Mouse (Mus musculus) mesoderm, embryonic 11.5 days (tissue): ENCODE results near the gene Cfb.
"Not testable (repeated sequence)": the region's sequence is repeated elsewhere in the genome, so short reads cannot be mapped to it uniquely, and the experiment has no call there.

Source experiments
- DNase-seq: peaks from one replicate; pipeline ENCODE4 v3.0.0-alpha.2; 2012; ENCODE audit warnings: low read depth, low spot score

The Cfb gene

DNA sequence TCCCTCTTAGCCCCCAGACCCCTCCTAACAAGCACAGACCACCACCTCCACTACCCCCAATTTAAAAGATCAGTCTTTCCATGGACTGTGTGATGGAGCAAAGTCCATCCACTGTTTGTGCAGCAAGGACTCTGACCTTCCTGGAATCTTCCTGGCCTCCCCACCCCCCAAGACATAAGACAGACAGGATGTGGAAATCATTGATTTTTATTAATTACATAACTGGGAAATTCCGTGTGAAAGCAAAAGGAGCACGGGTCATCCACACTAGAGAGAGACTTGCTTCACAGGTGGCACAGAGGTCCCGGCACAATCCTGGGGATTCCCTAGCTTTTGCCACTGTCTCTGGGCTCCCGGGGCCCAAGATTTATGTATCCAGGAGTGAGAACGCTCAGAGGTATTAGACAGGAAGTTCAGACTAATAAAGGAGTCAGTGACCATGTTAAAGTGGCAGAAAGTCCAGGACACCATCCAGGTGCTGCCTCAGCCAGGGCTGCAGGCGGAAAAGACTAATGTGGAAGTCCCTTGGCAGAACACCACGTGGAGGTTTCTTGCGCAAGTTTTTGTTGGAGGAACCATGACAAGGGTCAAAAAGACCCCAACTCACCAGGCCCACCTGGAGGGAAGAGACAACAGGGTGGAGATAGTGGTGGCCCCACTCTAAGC, at the start of gene Cfb:
Gene Cfb, minus strand, starts transcription at position 103 of the 666 bp plus-strand sequence.
- DNase-seq, result no peak

DNA sequence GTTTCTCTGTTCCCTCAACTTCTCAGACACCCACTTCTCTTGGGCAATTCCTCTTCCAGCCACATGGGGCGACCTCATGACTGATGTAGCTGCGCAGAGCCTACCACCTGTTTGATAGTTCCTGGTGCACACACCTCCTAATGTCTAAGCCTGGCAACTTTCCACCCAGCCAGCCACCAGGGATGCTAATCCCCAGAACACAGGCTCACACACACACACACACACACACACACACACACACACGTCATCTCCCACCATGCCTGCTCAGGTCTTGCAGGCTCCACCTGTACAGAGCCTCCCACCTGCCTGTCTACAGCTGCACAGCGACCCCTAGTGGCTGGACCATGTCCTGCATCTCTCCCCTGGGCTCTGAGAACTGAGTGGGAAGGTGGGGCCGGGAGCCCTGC, 49.6 kb upstream of the Cfb start:
- peak; percentile 72 for DNase-seq

DNA sequence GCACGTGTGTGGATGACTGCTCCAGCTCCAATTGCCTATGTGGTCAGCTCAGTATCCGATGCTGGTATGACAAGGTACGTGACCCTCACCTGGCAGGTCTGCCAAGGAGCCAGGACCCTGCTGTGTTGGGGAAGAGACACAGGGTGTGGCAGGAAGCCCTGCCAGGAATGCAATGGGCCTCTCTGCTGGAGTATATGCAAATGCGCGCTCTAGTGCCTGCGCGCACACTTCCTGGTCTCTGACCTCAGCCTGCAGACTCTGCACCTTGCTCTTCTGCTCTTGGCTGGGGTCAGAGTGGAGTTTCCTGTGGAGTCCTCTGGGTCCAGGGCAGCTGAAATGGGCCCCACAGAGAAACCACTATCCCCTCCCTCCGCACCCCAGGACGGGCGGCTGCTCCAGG, 48.7 kb upstream of the Cfb start:
- no peak for DNase-seq

DNA sequence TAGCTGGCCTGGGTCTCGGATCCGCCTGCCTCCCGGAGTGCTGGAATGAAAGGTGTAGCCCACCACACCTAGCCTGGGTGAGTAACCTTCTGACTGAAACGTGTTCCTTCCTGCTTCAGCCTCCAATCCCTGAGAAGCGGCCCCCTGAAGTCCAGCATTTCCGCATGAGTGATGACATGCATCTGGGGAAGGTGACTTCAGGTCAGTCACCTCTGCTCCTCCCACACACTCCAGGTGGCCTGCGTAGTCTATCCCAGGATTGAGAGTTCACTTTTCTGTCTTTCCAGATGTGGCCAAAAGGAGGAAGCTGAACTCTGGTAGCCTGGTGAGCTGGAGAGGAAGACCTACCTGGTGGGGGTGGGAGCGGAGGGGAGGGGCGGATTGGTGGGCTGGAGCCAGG, 40.6 kb upstream of the Cfb start:
- DNase-seq, result no peak

DNA sequence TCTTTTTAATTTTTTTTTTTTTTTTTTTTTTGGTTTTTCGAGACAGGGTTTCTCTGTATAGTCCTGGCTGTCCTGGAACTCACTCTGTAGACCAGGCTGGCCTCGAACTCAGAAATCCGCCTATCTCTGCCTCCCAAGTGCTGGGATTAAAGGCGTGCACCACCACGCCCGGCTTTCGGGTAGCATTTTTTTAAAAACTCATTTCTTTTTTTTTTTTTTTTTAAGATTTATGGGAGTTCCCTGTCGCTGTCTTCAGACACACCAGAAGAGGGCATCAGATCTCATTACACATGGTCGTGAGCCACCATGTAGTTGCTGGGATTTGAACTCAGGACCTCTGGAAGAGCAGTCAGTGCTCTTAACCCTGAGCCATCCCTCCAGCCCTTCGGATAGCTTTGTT, 39.6 kb upstream of the Cfb start:
- not testable (repeated sequence) for DNase-seq

DNA sequence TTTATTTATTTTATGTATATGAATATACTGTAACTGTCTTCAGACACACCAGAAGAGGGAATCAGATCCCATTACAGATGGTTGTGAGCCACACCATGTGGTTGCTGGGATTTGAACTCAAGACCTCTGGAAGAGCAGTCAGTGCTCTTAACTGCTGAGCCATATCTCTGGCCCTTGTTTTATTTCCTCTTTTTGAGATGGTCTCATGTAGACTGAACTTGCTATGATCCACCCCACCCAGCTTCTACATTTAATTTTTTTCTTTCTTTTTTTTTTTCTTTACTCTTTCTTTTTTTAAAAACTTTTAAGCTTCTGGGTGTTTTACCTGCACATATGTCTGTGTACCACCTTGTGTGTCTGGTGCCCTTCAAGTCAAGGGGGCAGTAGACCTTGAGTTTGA, 38.5 kb upstream of the Cfb start:
- not testable (repeated sequence) for DNase-seq

DNA sequence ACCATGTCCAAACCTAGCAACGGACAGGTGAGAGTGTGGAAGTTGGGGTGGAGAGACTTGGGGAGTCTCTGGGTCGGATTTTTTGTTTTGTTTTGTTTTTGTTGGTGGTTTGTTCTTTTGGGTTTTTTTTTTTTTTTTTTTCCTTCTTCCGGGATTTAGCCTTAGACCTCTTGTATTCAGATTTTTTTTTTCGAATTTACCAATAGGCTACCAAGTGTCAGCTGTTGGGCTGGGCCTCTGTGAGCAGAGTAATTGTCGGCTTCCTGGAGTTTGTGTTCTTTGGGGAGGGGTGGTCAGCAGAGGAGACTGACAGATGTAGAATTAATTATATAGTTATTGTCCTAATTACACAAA, 37.5 kb upstream of the Cfb start:
- DNase-seq, result peak; percentile 37

DNA sequence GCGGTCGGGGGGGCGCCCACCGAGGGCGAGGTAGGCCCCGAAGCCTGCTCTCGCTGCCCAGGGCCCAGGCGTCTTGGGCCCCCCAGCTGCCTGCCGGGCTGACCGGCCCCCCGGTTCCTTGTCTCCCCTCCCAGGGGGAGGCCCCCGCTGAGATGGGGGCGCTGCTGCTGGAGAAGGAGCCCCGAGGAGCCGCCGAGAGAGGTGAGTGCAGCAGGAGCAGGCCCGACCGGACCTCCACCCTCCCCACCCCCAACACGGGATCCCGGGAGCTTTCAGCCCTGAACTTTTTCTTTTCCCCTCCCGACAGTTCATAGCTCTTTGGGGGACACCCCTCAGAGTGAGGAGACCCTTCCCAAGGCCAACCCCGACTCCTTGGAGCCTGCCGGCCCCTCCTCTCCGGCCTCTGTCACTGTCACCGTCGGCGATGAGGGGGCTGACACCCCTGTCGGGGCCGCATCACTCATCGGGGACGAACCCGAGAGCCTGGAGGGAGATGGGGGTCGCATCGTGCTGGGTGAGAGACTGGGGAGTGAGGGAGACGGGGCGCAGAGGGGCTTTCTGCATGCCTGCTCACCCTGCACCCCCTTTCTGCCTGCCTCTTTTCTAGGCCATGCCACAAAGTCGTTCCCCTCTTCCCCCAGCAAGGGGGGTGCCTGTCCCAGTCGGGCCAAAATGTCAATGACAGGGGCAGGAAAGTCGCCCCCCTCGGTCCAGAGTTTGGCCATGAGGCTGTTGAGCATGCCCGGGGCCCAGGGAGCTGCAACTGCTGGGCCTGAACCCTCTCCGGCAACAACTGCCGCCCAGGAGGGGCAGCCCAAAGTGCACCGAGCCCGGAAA, 37.0 kb upstream of the Cfb start:
- peak; percentile 23 for DNase-seq

DNA sequence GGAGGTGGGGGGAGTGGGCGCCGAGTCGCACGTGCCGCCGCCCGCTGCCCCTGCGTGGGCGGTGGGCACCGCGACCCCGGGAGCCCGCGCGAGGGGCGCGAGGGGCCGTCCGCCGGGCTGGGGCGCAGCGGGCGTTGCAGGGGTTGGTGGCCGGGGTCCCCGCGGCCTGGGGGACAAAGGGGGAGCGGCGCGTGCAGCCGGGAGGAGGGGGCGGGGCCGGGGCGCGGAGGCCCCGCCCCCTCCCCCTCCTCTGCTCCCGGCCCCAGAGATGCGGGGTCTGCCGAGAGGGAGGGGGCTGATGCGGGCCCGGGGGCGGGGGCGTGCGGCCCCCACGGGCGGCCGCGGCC, 36.4 kb upstream of the Cfb start:
- DNase-seq, result peak; percentile 62

DNA sequence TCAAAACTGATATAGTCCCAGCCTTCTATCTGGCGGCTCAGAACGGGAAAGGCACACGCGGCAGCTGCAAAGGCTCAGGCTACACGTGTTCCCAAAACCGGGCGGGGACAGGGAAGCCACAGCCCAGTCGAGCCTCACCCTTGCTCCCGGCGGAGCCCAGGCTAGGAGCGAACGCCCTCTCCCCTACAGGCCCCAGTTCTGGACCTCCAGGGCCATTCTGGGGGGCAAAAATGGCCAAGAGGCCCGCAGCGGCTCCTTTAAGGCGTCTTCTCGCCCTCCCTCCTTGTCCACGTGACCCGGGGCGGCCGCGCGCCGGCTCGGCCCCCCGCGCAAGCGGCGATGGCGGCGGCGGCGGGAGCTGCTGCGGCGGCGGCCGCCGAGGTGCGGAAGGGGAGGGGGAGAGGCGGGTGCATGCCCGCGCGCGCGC, 35.9 kb upstream of the Cfb start, which contains the start of the genes C2 and Ehmt2:
Gene C2, minus strand, starts transcription at position 106 of the 427 bp plus-strand sequence.
Gene Ehmt2, plus strand, starts transcription at position 310 of the 427 bp plus-strand sequence.
- DNase-seq, result peak; percentile 82

DNA sequence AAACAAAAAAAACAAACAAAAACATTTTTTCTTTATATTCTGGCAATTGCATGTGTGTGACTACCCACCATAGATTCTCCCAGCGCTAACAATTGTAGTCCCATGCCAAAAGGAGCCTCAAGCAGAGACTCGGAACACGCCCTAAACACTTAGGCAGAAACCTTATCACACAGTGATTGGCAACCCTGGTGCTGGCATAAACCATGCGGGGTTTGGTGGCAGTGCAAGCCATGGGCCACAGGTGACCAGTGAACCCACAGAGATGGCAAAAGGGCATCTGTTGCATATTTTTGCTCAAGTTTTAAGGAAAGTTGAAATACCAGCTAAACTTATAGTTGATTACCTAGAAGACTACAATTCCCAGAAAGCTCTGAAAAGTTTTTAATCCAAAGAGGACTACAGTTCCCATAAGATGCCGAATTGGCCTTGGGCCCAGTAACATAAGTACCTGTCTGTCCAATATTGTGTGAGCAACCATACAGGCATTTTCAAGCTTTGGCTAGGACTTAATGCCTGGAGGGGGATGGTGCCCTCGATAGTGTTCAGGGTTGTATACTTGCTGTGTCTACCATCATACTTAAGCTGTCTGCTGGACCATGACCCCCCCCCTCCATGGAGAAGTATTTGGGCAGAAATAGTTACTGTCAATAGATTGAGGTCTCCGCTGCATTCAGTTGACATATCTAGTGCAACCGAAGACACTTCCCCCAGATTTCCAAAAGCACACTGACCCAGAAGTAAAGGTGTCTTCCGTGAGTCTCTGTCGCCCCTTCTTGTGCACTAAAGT, 35.2 kb upstream of the Cfb start:
- DNase-seq, result no peak

DNA sequence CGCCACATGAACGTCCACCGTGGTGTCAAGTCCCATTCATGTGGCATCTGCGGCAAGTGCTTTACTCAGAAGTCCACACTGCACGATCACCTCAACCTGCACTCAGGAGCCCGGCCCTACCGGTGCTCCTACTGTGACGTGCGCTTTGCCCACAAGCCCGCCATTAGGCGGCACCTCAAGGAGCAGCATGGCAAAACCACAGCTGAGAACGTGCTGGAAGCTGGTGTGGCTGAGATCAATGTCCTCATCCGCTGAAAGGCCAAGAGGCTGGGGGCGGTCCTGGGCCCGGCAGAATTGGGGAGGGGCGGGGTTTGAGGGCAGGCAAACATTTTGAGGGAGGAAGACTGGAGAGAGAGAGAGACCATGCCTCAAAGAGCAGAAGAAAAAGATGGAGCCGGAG, 34.0 kb upstream of the Cfb start:
- DNase-seq, result no peak

DNA sequence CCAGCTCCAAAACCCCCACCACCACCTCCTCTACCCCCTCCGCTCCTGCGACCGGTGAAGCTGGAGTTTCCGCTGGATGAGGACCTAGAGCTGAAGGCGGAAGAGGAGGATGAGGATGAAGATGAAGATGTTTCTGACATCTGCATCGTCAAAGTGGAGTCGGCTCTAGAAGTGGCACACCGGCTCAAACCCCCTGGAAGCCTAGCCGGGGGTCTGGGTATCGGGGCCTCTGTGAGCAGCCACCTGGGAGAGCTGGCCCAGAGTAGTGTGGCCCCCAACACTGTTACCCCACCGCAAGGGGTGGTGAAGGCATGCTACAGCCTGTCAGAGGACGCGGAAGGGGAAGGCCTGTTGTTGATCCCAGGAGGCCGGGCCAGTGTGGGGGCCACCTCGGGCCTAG, 33.4 kb upstream of the Cfb start:
- no peak for DNase-seq

DNA sequence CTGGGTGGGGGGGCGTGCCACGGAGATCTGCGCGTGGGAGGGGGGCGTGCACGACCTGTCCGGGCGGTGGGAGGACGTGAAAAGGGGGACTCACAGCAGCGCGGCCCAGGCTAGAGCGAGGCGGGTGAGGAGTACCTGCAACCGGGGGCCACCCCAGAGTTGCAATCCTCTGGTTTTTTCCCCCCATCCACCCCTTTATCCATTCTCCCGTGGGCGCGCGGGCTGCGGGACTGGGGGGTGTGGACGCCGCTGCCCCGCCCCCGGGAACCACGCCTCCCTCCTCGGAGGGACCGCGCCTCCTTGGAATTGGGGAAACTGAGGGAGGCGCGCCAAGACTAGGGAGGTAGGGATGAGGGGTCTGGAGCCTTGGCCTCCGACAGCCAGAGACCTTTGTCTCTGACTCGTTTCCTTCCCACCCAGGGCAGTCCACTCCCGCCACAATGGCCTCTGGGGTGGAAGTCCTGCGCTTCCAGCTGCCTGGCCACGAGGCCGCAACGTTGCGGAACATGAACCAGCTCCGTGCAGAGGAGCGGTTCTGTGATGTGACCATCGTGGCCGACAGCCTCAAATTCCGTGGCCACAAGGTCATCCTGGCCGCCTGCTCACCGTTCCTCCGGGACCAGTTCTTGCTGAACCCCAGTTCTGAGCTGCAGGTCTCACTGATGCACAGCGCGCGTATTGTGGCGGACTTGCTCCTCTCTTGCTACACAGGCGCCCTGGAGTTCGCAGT, 32.6 kb upstream of the Cfb start:
- DNase-seq, result peak; percentile 27

DNA sequence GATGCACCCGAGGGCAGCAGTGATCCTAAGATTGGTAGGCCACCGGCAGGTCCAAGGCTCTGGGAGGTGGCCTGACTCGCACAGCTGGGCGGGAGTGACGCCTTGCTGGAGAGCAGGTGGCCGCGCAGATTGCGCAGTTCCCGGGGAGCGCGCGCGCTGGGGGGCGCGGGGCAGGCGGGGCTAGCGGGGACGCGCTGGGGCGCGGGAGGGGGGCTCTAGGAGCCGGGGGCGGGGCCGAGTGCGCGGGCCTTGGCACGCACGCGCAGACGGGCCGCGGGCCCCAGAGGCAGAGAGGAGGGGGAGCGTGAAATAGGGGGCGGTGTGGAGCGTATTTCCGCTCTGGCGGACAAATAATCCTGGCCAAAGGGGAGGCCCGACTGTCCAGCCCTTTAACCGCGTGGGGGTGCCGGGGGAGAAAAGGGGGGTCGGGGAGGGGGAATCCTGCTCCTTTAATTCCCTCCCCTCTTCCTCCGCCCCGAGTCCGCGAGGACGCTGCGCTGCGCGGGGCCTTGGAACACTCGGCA, 31.8 kb upstream of the Cfb start:
- DNase-seq, result peak; percentile 99

DNA sequence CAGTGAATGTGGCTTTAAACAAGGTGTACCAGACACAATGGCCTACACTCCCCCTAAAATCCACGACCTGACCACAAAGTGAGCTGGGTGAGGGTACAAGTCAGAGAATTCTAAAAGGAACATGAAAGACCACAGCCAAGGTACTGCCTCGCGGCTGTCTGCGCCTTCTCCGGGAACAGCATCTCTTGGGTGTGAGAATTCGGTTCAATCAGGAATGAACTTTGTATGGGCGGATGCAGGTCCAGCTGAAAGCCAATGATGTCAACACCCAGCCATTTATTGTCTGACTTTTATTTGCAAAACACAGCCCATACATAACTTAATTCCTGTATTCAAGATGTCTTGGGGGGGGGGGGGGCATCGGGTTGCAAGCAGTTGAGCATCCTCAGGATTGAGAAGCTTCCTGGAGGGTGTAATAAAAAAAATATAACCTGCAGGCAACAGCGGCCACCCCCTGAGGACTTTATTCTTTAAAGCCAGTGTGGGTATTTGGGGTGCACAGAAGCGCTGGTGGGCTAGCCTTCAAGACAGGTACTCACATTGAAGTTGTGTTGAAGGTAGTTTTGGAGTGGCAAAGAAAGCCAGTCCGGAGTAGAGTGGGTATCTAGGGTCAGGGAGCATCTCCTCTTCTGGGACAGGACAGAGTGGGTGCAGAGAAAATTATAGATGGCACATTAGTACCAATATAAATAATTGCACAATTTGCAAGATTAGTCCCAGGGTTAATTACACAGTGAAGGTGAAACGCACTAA, 30.9 kb upstream of the Cfb start:
- no peak for DNase-seq

DNA sequence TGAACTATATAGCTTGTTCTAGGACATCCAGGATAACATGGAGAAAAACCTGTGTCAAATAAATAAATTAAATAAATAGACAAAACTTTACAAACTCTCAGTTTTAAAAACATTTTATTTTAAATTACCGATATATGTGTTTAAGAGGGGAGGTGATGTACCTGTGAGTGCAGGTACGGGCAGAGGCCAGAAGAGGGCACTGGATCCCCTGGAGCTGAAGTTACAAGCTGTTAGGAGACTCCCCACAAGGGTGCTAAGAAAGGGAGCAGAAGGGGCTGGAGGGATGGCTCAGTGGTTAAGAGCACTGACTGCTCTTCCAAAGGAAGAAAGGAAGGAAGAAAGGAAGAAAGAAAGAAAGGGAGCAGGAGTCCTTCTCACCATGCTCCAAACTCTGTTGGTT, 29.1 kb upstream of the Cfb start:
- DNase-seq, result no peak

DNA sequence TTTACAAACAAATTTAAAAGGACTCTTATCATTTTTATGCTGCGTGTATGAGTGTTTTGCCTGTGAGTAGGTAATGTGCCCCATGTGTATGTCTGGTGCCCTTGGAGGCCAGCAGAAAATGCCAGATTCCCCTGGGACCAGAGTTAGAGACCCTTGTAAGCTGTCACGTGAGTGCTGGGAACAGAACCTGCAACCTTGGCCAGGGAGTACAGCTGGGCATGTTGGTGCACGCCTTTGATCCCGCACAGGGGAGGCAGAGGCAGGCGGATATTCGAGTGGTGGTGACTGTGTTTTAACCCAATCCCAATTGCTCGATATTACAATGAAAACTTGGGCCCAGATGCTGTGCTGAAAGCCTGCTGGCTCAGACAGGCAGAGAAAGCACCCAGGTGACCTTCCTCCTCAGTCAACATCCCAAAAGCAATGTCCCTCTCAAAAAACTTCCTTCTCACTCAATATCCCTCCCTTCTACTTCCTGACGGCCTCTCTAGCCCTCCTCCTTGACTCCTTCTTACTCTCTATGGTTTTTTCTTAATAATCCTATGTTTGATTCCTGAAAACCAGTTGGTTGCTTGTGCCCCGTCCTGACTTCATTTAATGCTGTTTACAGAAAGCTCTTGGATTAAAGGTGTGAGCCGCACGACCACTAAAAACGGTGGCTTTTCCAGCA, 27.9 kb upstream of the Cfb start:
- DNase-seq, result no peak

DNA sequence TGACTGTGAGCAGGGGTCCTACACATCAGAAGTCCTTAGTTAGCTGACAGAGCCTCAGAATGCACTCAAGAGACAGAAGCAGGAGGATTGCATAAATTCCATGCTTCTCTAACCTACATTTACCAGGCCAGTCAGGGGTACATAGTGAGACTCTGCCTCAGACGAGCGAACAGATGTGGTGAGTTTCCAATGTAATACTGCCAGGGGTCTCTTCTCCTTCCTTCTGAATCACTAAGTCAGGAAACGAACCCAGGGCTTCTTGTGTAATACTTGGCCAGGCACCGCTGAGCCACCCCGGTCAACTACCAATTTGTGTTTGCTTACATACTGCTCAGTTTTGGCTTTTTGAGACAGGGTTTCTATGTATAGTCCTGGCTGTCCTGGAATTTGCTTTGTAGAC, 25.6 kb upstream of the Cfb start:
- DNase-seq, result no peak

DNA sequence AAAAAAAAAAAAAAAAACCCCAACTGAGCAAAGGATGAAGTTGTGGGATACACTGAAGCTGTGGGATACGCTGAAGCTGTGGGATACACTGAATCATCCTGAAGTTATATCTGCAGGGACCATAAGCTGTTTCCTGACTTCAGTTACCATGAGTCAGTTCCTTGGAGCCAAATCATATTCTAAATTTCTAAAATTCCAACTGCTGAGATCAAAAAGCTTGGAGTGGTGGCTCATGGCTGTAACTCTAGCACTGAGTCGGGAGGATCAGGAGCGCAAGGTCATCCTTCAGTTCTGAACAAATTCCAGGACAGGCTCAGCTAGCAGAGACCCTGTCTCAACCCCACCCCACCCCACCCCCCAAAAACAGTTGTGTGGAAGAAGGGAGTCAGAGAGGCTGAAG, 23.3 kb upstream of the Cfb start:
- no peak for DNase-seq
